In genomic region chr5:74173162-74173844, GRCm38 (mm10) we compare ENCODE assay signal across 9 mouse cellular contexts. TPM values are rescaled to one million over a fixed set of nuclear protein-coding genes. Genes with fewer than 3 reads are reported as not detected.
DNase-seq lines count a peak whose midpoint lies in the region; ATAC-seq lines count a peak whose summit lies in the region.
"Had no signal": no experiment of that assay in that cellular context is flagged by ENCODE, and none has a peak within 500 bp of the region (broad histone marks: within the 10 kb centered on the region; RNA-seq: fewer than 3 reads in every experiment).

No protein-coding gene starts in this region.

- H3K4me3 ChIP-seq in heart, embryonic 11.5 days (ENCODE audit: low read depth, low read length): no peak overlapping the region
- no peak overlapping the region for H3K4me3 ChIP-seq in limb, embryonic 12.5 days (replicated peaks)

- no peak overlapping the region for H3K4me2 ChIP-seq in heart, embryonic 11.5 days
- H3K4me2 ChIP-seq in limb, embryonic 12.5 days: no peak overlapping the region

- no peaks in the 10 kb centered on the region for H3K27me3 ChIP-seq in heart, embryonic 11.5 days (ENCODE audit: control insufficient read depth, insufficient read depth, low read length)
- no peaks in the 10 kb centered on the region for H3K27me3 ChIP-seq in limb, embryonic 12.5 days

- peak overlapping the region; percentile 83 for H3K27ac ChIP-seq in heart, embryonic 11.5 days (ENCODE audit: low read depth, low read length)
- H3K27ac ChIP-seq in limb, embryonic 12.5 days: peak overlapping the region; percentile 91

- DNase-seq in frontal cortex, adult 2 months (ENCODE audit: extremely low spot score in 1 of 2, low spot score in 1 of 2): no peak
- peak; percentile 57 for DNase-seq in embryo, embryonic 11 days
- no peak for DNase-seq in urinary bladder, adult 18-20 months (ENCODE audit: low spot score in 2 of 2)
- DNase-seq in frontal cortex, postnatal 25 days (ENCODE audit: low spot score in 2 of 2): no peak
- DNase-seq in liver: no peak
- DNase-seq: liver, postnatal 0 days had no signal

- ATAC-seq in frontal cortex, adult (ENCODE audit: low TSS enrichment): peak; percentile 38
- ATAC-seq in heart, embryonic 11.5 days (replicated peaks; ENCODE audit: insufficient number of reproducible peaks, low FRiP score, low TSS enrichment): no peak
- no peak for ATAC-seq in limb, embryonic 12.5 days (ENCODE audit: insufficient number of reproducible peaks, insufficient read depth, low FRiP score, low TSS enrichment, low read depth)
- ATAC-seq: liver, postnatal 0 days had no signal

- H3K9me3 ChIP-seq in heart, embryonic 11.5 days (replicated peaks; ENCODE audit: control insufficient read depth, low read length): no peaks in the 10 kb centered on the region
- no peaks in the 10 kb centered on the region for H3K9me3 ChIP-seq in limb, embryonic 12.5 days

- H3K4me1 ChIP-seq in heart, embryonic 11.5 days (ENCODE audit: control insufficient read depth, insufficient read depth, low read length): peaks cover 31% of the 10 kb centered on the region
- peaks cover 66% of the 10 kb centered on the region for H3K4me1 ChIP-seq in limb, embryonic 12.5 days (replicated peaks)

- 55% methylated on average over 18 of the region's 18 CpGs for WGBS in heart, embryonic 11.5 days (ENCODE audit: insufficient replicate concordance)
- WGBS in limb, embryonic 12.5 days: 65% methylated on average over 18 of the region's 18 CpGs

- no peak overlapping the region for H3K9ac ChIP-seq in heart, embryonic 11.5 days (ENCODE audit: low read depth, low read length)
- H3K9ac ChIP-seq in limb, embryonic 12.5 days (replicated peaks): no peak overlapping the region
- H3K9ac ChIP-seq: liver, postnatal 0 days had no signal

- H3K36me3 ChIP-seq in heart, embryonic 11.5 days (ENCODE audit: control insufficient read depth, insufficient read depth, low read length): no peaks in the 10 kb centered on the region
- no peaks in the 10 kb centered on the region for H3K36me3 ChIP-seq in limb, embryonic 12.5 days

RNA-seq across cellular contexts. Expression of gene Rasl11b, which starts 21.8 kb away (rescaled TPM):
- polyA plus RNA-seq in frontal cortex, adult 2 months (2012; rRNA removed): 191 and 225 TPM in 2 replicates
- 75.9 and 87.0 TPM in 2 replicates for polyA plus RNA-seq in heart, embryonic 11.5 days (2014; fragmentation: Nextera tagmentation; extraction: Ambion mirVana)
- polyA plus RNA-seq in limb, embryonic 12.5 days (2016; fragmentation: Nextera tagmentation; extraction: Ambion mirVana): 156 and 176 TPM in 2 replicates
